In genomic region chr15:103289600-103289999, GRCm38 (mm10) we compare ENCODE assay signal across 16 mouse cellular contexts. TPM values are rescaled to one million over a fixed set of nuclear protein-coding genes. Genes with fewer than 3 reads are reported as not detected.
DNase-seq lines count a peak whose midpoint lies in the region; ATAC-seq and TF ChIP-seq lines count a peak whose summit lies in the region.
"Had no signal": no experiment of that assay in that cellular context is flagged by ENCODE, and none has a peak within 500 bp of the region (broad histone marks: within the 10 kb centered on the region; RNA-seq: fewer than 3 reads in every experiment).

No protein-coding gene starts in this region.

- no peak overlapping the region for H3K9ac ChIP-seq in midbrain, embryonic 11.5 days (ENCODE audit: low read length)
- H3K9ac ChIP-seq in limb, embryonic 15.5 days = no peak overlapping the region
- H3K9ac ChIP-seq in intestine, embryonic 16.5 days (ENCODE audit: low read depth, low read length) = no peak overlapping the region
- H3K9ac ChIP-seq: liver, postnatal 0 days had no signal

- no peak overlapping the region for H3K4me2 ChIP-seq in midbrain, embryonic 11.5 days
- H3K4me2 ChIP-seq in limb, embryonic 15.5 days = no peak overlapping the region
- H3K4me2 ChIP-seq in intestine, embryonic 16.5 days (ENCODE audit: low read depth, low read length) = no peak overlapping the region

- WGBS in midbrain, embryonic 10.5 days = 56% methylated on average over 5 of the region's 5 CpGs
- 46% methylated on average over 5 of the region's 5 CpGs for WGBS in midbrain, embryonic 11.5 days
- WGBS in limb, embryonic 15.5 days = 14% methylated on average over 5 of the region's 5 CpGs
- 45% methylated on average over 5 of the region's 5 CpGs for WGBS in intestine, embryonic 16.5 days

- H3K27me3 ChIP-seq in midbrain, embryonic 10.5 days (ENCODE audit: low read depth, poor library complexity, severe bottlenecking) = no peaks in the 10 kb centered on the region
- no peaks in the 10 kb centered on the region for H3K27me3 ChIP-seq in midbrain, embryonic 11.5 days (ENCODE audit: control insufficient read depth, insufficient read depth, low read length)
- H3K27me3 ChIP-seq in limb, embryonic 15.5 days = no peaks in the 10 kb centered on the region
- no peaks in the 10 kb centered on the region for H3K27me3 ChIP-seq in intestine, embryonic 16.5 days (replicated peaks; ENCODE audit: control insufficient read depth, insufficient read depth, low read length)

- H3K27ac ChIP-seq in gastrocnemius, adult 2 months = peak overlapping the region; percentile 43; the same call in 1 of the 2 replicates
- 0 out of 2 replicates have a peak overlapping the region, but pooled peaks have one; percentile 1 for H3K27ac ChIP-seq in midbrain, embryonic 10.5 days (replicated peaks)
- no peak overlapping the region for H3K27ac ChIP-seq in midbrain, embryonic 11.5 days (ENCODE audit: low read depth, low read length)
- H3K27ac ChIP-seq in limb, embryonic 15.5 days = peak overlapping the region; percentile 70
- H3K27ac ChIP-seq in intestine, embryonic 16.5 days (ENCODE audit: low read length) = no peak overlapping the region

- peaks cover 81% of the 10 kb centered on the region for H3K36me3 ChIP-seq in midbrain, embryonic 10.5 days
- H3K36me3 ChIP-seq in midbrain, embryonic 11.5 days (ENCODE audit: control insufficient read depth, insufficient read depth, low read length) = peaks cover 8% of the 10 kb centered on the region
- H3K36me3 ChIP-seq in limb, embryonic 15.5 days = peaks cover 43% of the 10 kb centered on the region
- peaks cover 19% of the 10 kb centered on the region for H3K36me3 ChIP-seq in intestine, embryonic 16.5 days (ENCODE audit: control insufficient read depth, insufficient read depth, low read length)

- intact Hi-C loops in gastrocnemius, adult 2 months (cut with DNase I) = no loop called here

- no peak for ATAC-seq in midbrain, embryonic 11.5 days (ENCODE audit: low FRiP score)
- no peak for ATAC-seq in limb, embryonic 15.5 days (ENCODE audit: insufficient number of reproducible peaks, low FRiP score, low TSS enrichment, low read depth)
- no peak for ATAC-seq in intestine, embryonic 16.5 days
- ATAC-seq: liver, postnatal 0 days had no signal

- H3K9me3 ChIP-seq in midbrain, embryonic 10.5 days (replicated peaks) = no peaks in the 10 kb centered on the region; the same call in 1 of the 2 replicates
- no peaks in the 10 kb centered on the region for H3K9me3 ChIP-seq in midbrain, embryonic 11.5 days (ENCODE audit: control insufficient read depth, low read length)
- H3K9me3 ChIP-seq in limb, embryonic 15.5 days = no peaks in the 10 kb centered on the region
- H3K9me3 ChIP-seq in intestine, embryonic 16.5 days (ENCODE audit: control insufficient read depth, low read length) = no peaks in the 10 kb centered on the region

- TF ChIP-seq CTCF in gastrocnemius, adult 2 months (IDR thresholded peaks at IDR 0.05) = no peak

- no peak for DNase-seq in gastrocnemius, adult 2 months
- no peak for DNase-seq in gastrocnemius, postnatal 25 days
- DNase-seq in midbrain, embryonic 10.5 days (ENCODE audit: low spot score) = no peak
- no peak for DNase-seq in midbrain, embryonic 11.5 days (ENCODE audit: low spot score, missing footprints)
- DNase-seq in spleen, postnatal 36 days (ENCODE audit: low spot score in 2 of 2) = no peak
- DNase-seq in ovary, postnatal 36 days (ENCODE audit: low spot score) = no peak
- DNase-seq: adrenal gland, postnatal 25 days; heart, adult 18-20 months; liver, postnatal 0 days; right cerebral cortex, adult 18-20 months; thymus, adult 2 months had no signal

- no peak overlapping the region for H3K4me3 ChIP-seq in gastrocnemius, adult 2 months
- no peak overlapping the region for H3K4me3 ChIP-seq in midbrain, embryonic 10.5 days
- no peak overlapping the region for H3K4me3 ChIP-seq in midbrain, embryonic 11.5 days (ENCODE audit: low read depth, low read length)
- no peak overlapping the region for H3K4me3 ChIP-seq in limb, embryonic 15.5 days
- H3K4me3 ChIP-seq in intestine, embryonic 16.5 days (ENCODE audit: low read length) = no peak overlapping the region
- H3K4me3 ChIP-seq: erythroblast, embryonic 14.5 days had no signal

- peaks cover 14% of the 10 kb centered on the region for H3K4me1 ChIP-seq in midbrain, embryonic 10.5 days
- H3K4me1 ChIP-seq in midbrain, embryonic 11.5 days (ENCODE audit: control insufficient read depth, insufficient read depth, low read length) = no peaks in the 10 kb centered on the region; the same call in 1 of the 2 replicates
- H3K4me1 ChIP-seq in limb, embryonic 15.5 days = peaks cover 53% of the 10 kb centered on the region
- H3K4me1 ChIP-seq in intestine, embryonic 16.5 days (ENCODE audit: control insufficient read depth, insufficient read depth, low read length) = peaks cover 13% of the 10 kb centered on the region; the same call in 1 of the 2 replicates

RNA-seq across cellular contexts. Expression of gene Copz1, which starts 17.1 kb away (rescaled TPM):
- total RNA-seq in gastrocnemius, adult 2 months (2021) = 10 to 100 TPM; 38.5 to 41.4 TPM
- total RNA-seq in gastrocnemius, postnatal 25 days (2021) = 10 to 100 TPM; 31.4 to 32.3 TPM
- polyA plus RNA-seq in midbrain, embryonic 10.5 days (2016; fragmentation: Nextera tagmentation; extraction: Ambion mirVana) = 288 and 291 TPM in 2 replicates
- polyA plus RNA-seq in midbrain, embryonic 11.5 days (2014; fragmentation: Nextera tagmentation; extraction: Ambion mirVana) = 286 and 307 TPM in 2 replicates
- 270 and 286 TPM in 2 replicates for polyA plus RNA-seq in limb, embryonic 15.5 days (2015; fragmentation: Nextera tagmentation; extraction: Ambion mirVana)
- polyA plus RNA-seq in intestine, embryonic 16.5 days (2015; fragmentation: Nextera tagmentation; extraction: Ambion mirVana) = 297 and 298 TPM in 2 replicates

RNA-seq across cellular contexts. Expression of gene Gpr84, which starts 20.8 kb away (rescaled TPM):
- not detected for total RNA-seq in gastrocnemius, adult 2 months (2021)
- not detected for total RNA-seq in gastrocnemius, postnatal 25 days (2021)
- 0.32 and 0.47 TPM in 2 replicates for polyA plus RNA-seq in midbrain, embryonic 10.5 days (2016; fragmentation: Nextera tagmentation; extraction: Ambion mirVana)
- 0.12 and 0.23 TPM in 2 replicates for polyA plus RNA-seq in midbrain, embryonic 11.5 days (2014; fragmentation: Nextera tagmentation; extraction: Ambion mirVana)
- 0.20 and 0.36 TPM in 2 replicates for polyA plus RNA-seq in limb, embryonic 15.5 days (2015; fragmentation: Nextera tagmentation; extraction: Ambion mirVana)
- polyA plus RNA-seq in intestine, embryonic 16.5 days (2015; fragmentation: Nextera tagmentation; extraction: Ambion mirVana) = 0.09 and 0.20 TPM in 2 replicates
- total RNA-seq: adrenal gland, postnatal 25 days; heart, adult 18-20 months had no signal
- polyA plus RNA-seq: erythroblast, embryonic 14.5 days had no signal

RNA-seq across cellular contexts. Expression of gene Nfe2, which starts 31.4 kb away (rescaled TPM):
- not detected for total RNA-seq in gastrocnemius, adult 2 months (2021)
- total RNA-seq in gastrocnemius, postnatal 25 days (2021) = not detected
- polyA plus RNA-seq in midbrain, embryonic 10.5 days (2016; fragmentation: Nextera tagmentation; extraction: Ambion mirVana) = 5.6 and 6.4 TPM in 2 replicates
- 6.8 and 6.9 TPM in 2 replicates for polyA plus RNA-seq in midbrain, embryonic 11.5 days (2014; fragmentation: Nextera tagmentation; extraction: Ambion mirVana)
- polyA plus RNA-seq in limb, embryonic 15.5 days (2015; fragmentation: Nextera tagmentation; extraction: Ambion mirVana) = 1.5 and 2.2 TPM in 2 replicates
- polyA plus RNA-seq in intestine, embryonic 16.5 days (2015; fragmentation: Nextera tagmentation; extraction: Ambion mirVana) = 3.4 and 5.2 TPM in 2 replicates
- total RNA-seq: layer of hippocampus, adult 8-10 months; left cerebral cortex, postnatal 10 days had no signal

RNA-seq across cellular contexts. Expression of gene Hnrnpa1, which starts 49.4 kb away (rescaled TPM):
- total RNA-seq in gastrocnemius, adult 2 months (2021) = 10 to 100 TPM; 93.9 to 98.7 TPM
- 10 to 100 TPM; 82.8 to 89.0 TPM for total RNA-seq in gastrocnemius, postnatal 25 days (2021)
- polyA plus RNA-seq in midbrain, embryonic 10.5 days (2016; fragmentation: Nextera tagmentation; extraction: Ambion mirVana) = 1,542 and 1,692 TPM in 2 replicates
- 1,348 and 1,391 TPM in 2 replicates for polyA plus RNA-seq in midbrain, embryonic 11.5 days (2014; fragmentation: Nextera tagmentation; extraction: Ambion mirVana)
- polyA plus RNA-seq in limb, embryonic 15.5 days (2015; fragmentation: Nextera tagmentation; extraction: Ambion mirVana) = 593 and 673 TPM in 2 replicates
- polyA plus RNA-seq in intestine, embryonic 16.5 days (2015; fragmentation: Nextera tagmentation; extraction: Ambion mirVana) = 472 and 503 TPM in 2 replicates

RNA-seq across cellular contexts. Expression of gene Cbx5, which starts 50.0 kb away (rescaled TPM):
- 10 to 100 TPM; 24.4 to 36.6 TPM for total RNA-seq in gastrocnemius, adult 2 months (2021)
- total RNA-seq in gastrocnemius, postnatal 25 days (2021) = 10 to 100 TPM; 29.0 to 29.6 TPM
- 194 and 206 TPM in 2 replicates for polyA plus RNA-seq in midbrain, embryonic 10.5 days (2016; fragmentation: Nextera tagmentation; extraction: Ambion mirVana)
- polyA plus RNA-seq in midbrain, embryonic 11.5 days (2014; fragmentation: Nextera tagmentation; extraction: Ambion mirVana) = 206 and 218 TPM in 2 replicates
- 92.8 and 98.4 TPM in 2 replicates for polyA plus RNA-seq in limb, embryonic 15.5 days (2015; fragmentation: Nextera tagmentation; extraction: Ambion mirVana)
- polyA plus RNA-seq in intestine, embryonic 16.5 days (2015; fragmentation: Nextera tagmentation; extraction: Ambion mirVana) = 60.0 and 70.4 TPM in 2 replicates

Comparison
In these comparisons a context has a peak if more than half of its experiments do, and no peak if none do; other contexts are left out.
1. H3K27ac ChIP-seq: peak in gastrocnemius, adult 2 months (single experiment), midbrain, embryonic 10.5 days (single experiment) and limb, embryonic 15.5 days (single experiment); none in midbrain, embryonic 11.5 days (single experiment) and intestine, embryonic 16.5 days (single experiment).